Mouse (Mus musculus) limb, embryonic 13.5 days (tissue): Measurements from ENCODE around the gene Snx4. TPM values are rescaled to one million over a fixed set of nuclear protein-coding genes. Genes with fewer than 3 reads are reported as not detected.
A peak's percentile ranks its signal among the peaks of the same experiment; 100 is the strongest.

ENCODE experiments used
- ATAC-seq: fragments of 200-750 bp; cut with Nextera tagmentation; 2 replicates; pipeline ENCODE4 v1.8.0; 2017; ENCODE audit warnings: low read depth, moderate number of reproducible peaks, moderate TSS enrichment; ENCODE audit not compliant: low FRiP score
- H3K27ac ChIP-seq: fragments of 300-500 bp; sonication (generic); 2 replicates; pipeline ENCODE4 v1.5.1; 2015; ENCODE audit warnings: inconsistent platforms, mild to moderate bottlenecking, moderate library complexity
- H3K27me3 ChIP-seq: fragments of 300-500 bp; sonication (generic); 2 replicates; pipeline ENCODE4 v1.6.1; 2015; ENCODE audit warnings: mild to moderate bottlenecking, inconsistent platforms
- H3K36me3 ChIP-seq: fragments of 300-500 bp; sonication (generic); 2 replicates; pipeline ENCODE4 v1.6.1; 2015; ENCODE audit warnings: inconsistent platforms, mild to moderate bottlenecking, moderate library complexity
- H3K4me1 ChIP-seq: fragments of 300-500 bp; sonication (generic); 2 replicates; pipeline ENCODE4 v1.6.1; 2015; ENCODE audit warnings: inconsistent platforms
- H3K4me2 ChIP-seq: fragments of 300-500 bp; sonication (generic); replicated peaks from 2 replicates; pipeline ENCODE4 v1.6.1; 2015; ENCODE audit warnings: inconsistent platforms, mild to moderate bottlenecking, moderate library complexity
- H3K4me3 ChIP-seq: fragments of 300-500 bp; sonication (generic); 2 replicates; pipeline ENCODE4 v1.5.1; 2015; ENCODE audit warnings: moderate library complexity, mild to moderate bottlenecking, inconsistent platforms
- H3K9ac ChIP-seq: fragments of 300-500 bp; sonication (generic); 2 replicates; pipeline ENCODE4 v1.6.1; 2015; ENCODE audit warnings: mild to moderate bottlenecking, inconsistent platforms
- H3K9me3 ChIP-seq: fragments of 300-500 bp; sonication (generic); 2 replicates; pipeline ENCODE4 v1.6.1; 2016; ENCODE audit warnings: inconsistent platforms
- WGBS: fragments of 180-500 bp; shearing (Covaris S2); methylation state at CpG from one replicate; pipeline ENCODE4 v1.1.7; 2015; 5-methylcytosine and 5-hydroxymethylcytosine counted together
- polyA plus RNA-seq: library from polyadenylated mRNA; unstranded; fragments of >200 nt; fragmentation: Nextera tagmentation; extraction: Ambion mirVana; gene quantifications from 2 replicates; pipeline ENCODE4 v1.2.1, GENCODE M21; 2015

Gene Snx4
- polyA plus RNA-seq, 1 experiment from 2014 or later, result 89.2 TPM

DNA sequence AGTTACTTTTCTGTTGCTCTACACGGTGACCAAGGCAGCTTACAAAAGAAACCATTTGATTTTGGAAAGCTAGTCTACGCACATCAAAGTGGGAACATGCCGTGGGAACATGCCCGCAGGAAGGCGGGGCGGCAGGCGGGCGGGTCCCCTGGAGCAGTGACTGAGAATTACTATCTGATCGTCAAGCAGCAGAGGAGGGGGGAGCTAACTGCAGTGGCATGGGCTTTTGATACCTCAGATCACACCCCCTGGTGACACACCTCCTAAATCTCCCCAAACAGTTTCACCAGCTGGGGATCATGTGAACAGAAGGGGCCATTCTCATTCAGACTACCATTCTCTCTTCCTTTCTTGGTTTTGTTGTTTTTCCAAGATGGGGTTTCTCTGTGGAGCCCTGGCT lies 37.3 kb downstream of the Snx4 start:
- Histone ChIP-seq H3K27ac (no peak overlapping the region), H3K27me3 (no peaks in the 10 kb centered on the region), H3K9ac (no peak overlapping the region), H3K36me3 (peaks cover 87% of the 10 kb centered on the region), H3K4me3 (no peak overlapping the region), H3K4me1 (no peaks in the 10 kb centered on the region), H3K4me2 (no peak overlapping the region), H3K9me3 (peaks cover 9% of the 10 kb centered on the region; the same call in 1 of the 2 replicates)
- ATAC-seq, result no peak
- 73% methylated on average over 9 of the region's 9 CpGs for WGBS

DNA sequence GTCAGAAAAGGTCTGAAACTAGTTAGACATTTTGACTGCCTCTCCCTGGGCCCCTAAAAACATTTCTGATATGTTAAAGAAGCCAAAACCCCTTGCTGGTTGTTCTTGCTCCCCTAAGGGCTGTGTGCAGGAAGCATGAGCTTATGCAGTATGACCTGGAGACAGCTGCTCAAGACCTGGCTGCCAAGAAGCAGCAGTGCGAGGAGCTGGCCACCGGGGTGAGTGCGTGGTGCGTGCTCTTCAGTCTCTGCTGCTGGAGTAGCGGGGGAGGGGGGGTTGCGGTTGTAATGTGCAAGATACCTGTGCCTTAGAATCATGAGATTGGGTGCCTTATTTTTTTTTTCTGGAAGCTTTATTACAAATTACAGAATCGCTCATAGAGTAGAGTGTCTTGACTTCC lies 38.7 kb downstream of the Snx4 start:
- no peak overlapping the region for H3K4me2 ChIP-seq
- peaks cover 9% of the 10 kb centered on the region; the same call in 1 of the 2 replicates for H3K9me3 ChIP-seq
- WGBS, result 83% methylated on average over 7 of the region's 7 CpGs
- H3K4me1 ChIP-seq, result no peaks in the 10 kb centered on the region
- H3K36me3 ChIP-seq, result peaks cover 97% of the 10 kb centered on the region
- no peak overlapping the region for H3K27ac ChIP-seq
- H3K4me3 ChIP-seq, result no peak overlapping the region
- H3K27me3 ChIP-seq, result no peaks in the 10 kb centered on the region
- no peak overlapping the region for H3K9ac ChIP-seq
- ATAC-seq, result no peak

DNA sequence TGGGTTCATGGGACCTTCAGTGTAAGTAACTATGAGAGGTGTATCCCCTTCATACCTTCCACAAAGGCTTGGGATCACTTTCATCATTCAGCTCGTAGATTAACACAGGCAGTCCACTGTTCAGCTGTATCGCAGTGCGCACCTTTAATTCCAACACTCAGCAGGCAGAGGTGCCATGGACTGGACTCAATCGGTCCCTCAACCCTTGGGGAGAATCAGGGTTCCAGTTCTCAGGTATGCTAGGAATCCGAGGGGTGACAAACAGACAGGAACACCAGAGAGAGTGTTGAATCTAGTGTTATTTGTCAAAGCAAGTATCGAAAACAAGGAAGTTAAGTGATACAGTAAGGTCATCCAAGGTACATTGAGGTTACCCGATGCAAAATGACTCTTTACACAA lies 41.0 kb downstream of the Snx4 start:
- peaks cover 98% of the 10 kb centered on the region for H3K36me3 ChIP-seq
- ATAC-seq, result no peak
- WGBS, result 96% methylated on average over 7 of the region's 7 CpGs
- H3K9me3 ChIP-seq, result peaks cover 9% of the 10 kb centered on the region; the same call in 1 of the 2 replicates
- no peaks in the 10 kb centered on the region for H3K4me1 ChIP-seq
- H3K9ac ChIP-seq, result no peak overlapping the region
- no peak overlapping the region for H3K4me2 ChIP-seq
- no peaks in the 10 kb centered on the region for H3K27me3 ChIP-seq
- no peak overlapping the region for H3K27ac ChIP-seq
- no peak overlapping the region for H3K4me3 ChIP-seq

DNA sequence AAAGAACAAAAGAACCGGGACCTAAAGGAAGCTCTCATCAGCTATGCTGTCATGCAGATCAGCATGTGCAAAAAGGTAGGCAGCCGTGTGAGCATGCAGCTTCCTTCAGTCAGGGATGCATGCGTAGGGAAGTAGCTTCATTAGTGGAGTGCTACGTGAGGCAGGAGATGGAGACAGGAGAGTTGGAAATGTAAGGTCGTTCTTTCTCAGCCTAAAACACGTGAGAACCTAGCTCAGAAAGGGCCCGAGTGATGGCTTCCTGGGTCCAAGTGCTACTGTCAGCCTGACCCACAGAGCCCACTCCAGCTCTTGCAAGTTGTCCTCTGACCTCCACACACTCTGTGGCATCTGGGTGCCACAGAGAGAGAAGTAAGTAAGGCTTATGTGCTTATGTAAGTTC lies 43.4 kb downstream of the Snx4 start:
- 93% methylated on average over 7 of the region's 7 CpGs for WGBS
- Histone ChIP-seq H3K4me2 (no peak overlapping the region), H3K4me3 (no peak overlapping the region), H3K4me1 (no peaks in the 10 kb centered on the region), H3K9me3 (peaks cover 9% of the 10 kb centered on the region; the same call in 1 of the 2 replicates), H3K27me3 (no peaks in the 10 kb centered on the region), H3K9ac (no peak overlapping the region), H3K27ac (no peak overlapping the region), H3K36me3 (peaks cover 94% of the 10 kb centered on the region)
- ATAC-seq, result no peak

DNA sequence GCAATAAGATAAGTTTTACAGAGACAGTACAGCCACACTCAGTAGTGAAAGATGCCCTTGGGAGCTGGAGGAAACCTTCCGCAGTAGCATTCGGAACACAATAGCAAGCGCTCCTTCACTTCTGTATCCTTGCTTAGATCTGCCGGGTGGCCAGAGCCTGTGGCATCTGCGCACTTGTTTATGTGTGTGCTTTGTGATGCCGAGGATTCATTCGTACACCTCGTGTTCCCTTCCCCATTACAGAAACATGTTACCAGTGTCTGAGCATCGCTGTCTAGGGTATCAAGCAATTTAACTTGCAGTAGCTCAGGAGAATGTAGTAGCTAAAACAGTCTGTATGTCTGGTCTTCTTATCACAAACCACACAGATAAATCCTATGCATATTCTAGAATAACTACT lies 44.1 kb downstream of the Snx4 start:
- no peak overlapping the region for H3K4me3 ChIP-seq
- H3K9ac ChIP-seq, result no peak overlapping the region
- H3K27ac ChIP-seq, result no peak overlapping the region
- 98% methylated on average over 9 of the region's 9 CpGs for WGBS
- peaks cover 9% of the 10 kb centered on the region; the same call in 1 of the 2 replicates for H3K9me3 ChIP-seq
- no peak for ATAC-seq
- H3K4me2 ChIP-seq, result no peak overlapping the region
- H3K27me3 ChIP-seq, result no peaks in the 10 kb centered on the region
- peaks cover 94% of the 10 kb centered on the region for H3K36me3 ChIP-seq
- no peaks in the 10 kb centered on the region for H3K4me1 ChIP-seq

DNA sequence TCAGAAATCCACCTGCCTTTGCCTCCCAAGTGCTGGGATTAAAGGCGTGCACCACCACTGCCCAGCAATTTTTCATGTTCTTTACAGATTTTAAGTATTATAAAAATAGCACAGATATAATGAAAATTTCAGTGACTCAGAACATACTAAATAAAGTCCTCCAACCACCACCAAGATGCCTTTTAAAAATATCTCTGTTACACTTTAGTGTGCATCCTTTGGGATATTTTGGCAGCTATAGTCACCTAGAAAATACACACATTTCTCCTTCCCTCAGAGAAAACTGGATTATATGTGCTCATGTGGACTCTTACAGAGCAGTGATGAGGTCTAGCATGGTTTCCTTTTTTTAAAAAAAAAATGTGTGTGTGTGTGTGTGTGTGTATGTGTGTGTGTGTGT lies 46.3 kb downstream of the Snx4 start:
- peaks cover 85% of the 10 kb centered on the region for H3K36me3 ChIP-seq
- no peaks in the 10 kb centered on the region for H3K27me3 ChIP-seq
- H3K4me2 ChIP-seq, result no peak overlapping the region
- H3K27ac ChIP-seq, result no peak overlapping the region
- no peak for ATAC-seq
- 0 out of 2 replicates have a peak, but pooled peaks cover 1% of the 10 kb centered on the region for H3K9me3 ChIP-seq
- H3K4me1 ChIP-seq, result no peaks in the 10 kb centered on the region
- 100% methylated on average over 1 of the region's 1 CpGs for WGBS
- H3K9ac ChIP-seq, result no peak overlapping the region
- no peak overlapping the region for H3K4me3 ChIP-seq

DNA sequence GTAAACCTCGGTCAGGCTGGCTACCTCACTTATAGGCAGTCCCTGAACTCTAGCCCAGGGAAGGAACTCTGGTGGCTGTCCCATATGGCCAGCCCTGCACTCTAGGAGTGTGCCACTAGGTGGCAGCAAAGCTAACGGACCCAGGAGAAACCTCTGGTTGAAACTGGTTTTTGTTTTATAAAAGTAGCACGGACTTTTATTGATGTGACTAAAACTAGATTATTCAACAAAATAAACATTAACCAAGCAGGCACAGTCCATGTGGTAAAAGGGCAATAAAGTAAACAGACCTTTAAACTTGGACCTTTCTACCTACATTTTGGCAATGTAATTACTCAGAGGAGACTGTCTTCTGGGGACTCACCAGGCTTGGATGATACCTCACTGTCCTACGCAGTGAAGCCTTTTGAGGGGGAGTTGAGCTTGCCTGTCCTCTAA lies 55.4 kb downstream of the Snx4 start:
- Histone ChIP-seq H3K27ac (no peak overlapping the region), H3K9me3 (no peaks in the 10 kb centered on the region), H3K4me2 (peak overlapping the region; percentile 35), H3K4me1 (no peaks in the 10 kb centered on the region; the same call in 1 of the 2 replicates), H3K9ac (no peak overlapping the region), H3K36me3 (peaks cover 10% of the 10 kb centered on the region), H3K27me3 (no peaks in the 10 kb centered on the region), H3K4me3 (no peak overlapping the region)
- no peak; the same call in 1 of the 2 replicates for ATAC-seq
- WGBS, result 11% methylated on average over 4 of the region's 4 CpGs

DNA sequence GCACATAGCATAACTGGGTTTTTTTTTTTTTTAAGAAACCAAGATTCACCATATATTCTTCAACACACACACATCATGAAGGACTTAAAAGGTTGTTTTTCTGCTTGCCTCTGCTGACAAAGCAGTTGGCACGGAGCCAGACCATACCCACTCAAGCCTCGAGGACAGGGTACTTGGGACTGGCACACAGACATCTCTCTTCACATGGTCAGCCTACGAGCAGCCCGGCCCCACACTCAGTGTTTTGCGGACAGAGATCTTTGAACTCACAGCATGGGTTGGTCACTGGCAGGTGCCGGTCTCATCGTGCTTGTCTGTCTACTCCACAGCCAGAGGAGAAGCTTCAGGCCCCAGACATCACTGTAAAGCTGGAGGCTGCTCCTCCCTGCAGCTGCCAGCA lies 56.5 kb downstream of the Snx4 start:
- no peaks in the 10 kb centered on the region; the same call in 1 of the 2 replicates for H3K4me1 ChIP-seq
- ATAC-seq, result no peak
- H3K27me3 ChIP-seq, result no peaks in the 10 kb centered on the region
- no peak overlapping the region for H3K27ac ChIP-seq
- no peak overlapping the region for H3K4me2 ChIP-seq
- H3K9ac ChIP-seq, result no peak overlapping the region
- 82% methylated on average over 7 of the region's 7 CpGs for WGBS
- H3K4me3 ChIP-seq, result no peak overlapping the region
- H3K9me3 ChIP-seq, result no peaks in the 10 kb centered on the region; the same call in 1 of the 2 replicates
- peaks cover 10% of the 10 kb centered on the region for H3K36me3 ChIP-seq

DNA sequence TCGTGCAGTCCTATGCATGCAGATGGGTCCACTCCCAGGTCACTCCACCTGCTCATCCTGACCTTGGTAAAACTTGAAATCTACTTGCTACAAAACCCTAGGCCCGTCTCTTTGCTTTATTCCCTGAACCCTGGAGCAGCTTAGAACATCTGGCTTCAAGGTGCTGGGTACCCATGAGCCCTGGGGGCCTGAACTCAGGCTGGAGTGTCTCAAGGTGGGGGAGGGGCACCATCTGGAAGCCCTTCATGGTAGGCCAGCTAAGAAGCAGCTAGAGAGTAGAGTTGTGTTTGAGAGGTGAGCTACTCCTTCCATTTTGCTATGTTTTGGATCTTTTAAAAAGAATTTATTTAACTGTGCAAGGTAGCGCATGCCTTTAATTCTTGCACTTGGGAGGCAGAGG lies 57.8 kb downstream of the Snx4 start:
- Histone ChIP-seq H3K36me3 (peaks cover 10% of the 10 kb centered on the region), H3K9me3 (no peaks in the 10 kb centered on the region; the same call in 1 of the 2 replicates), H3K4me3 (no peak overlapping the region), H3K27me3 (no peaks in the 10 kb centered on the region), H3K4me1 (no peaks in the 10 kb centered on the region; the same call in 1 of the 2 replicates), H3K27ac (no peak overlapping the region), H3K4me2 (no peak overlapping the region), H3K9ac (no peak overlapping the region)
- no peak for ATAC-seq
- WGBS, result 60% methylated on average over 3 of the region's 3 CpGs

DNA sequence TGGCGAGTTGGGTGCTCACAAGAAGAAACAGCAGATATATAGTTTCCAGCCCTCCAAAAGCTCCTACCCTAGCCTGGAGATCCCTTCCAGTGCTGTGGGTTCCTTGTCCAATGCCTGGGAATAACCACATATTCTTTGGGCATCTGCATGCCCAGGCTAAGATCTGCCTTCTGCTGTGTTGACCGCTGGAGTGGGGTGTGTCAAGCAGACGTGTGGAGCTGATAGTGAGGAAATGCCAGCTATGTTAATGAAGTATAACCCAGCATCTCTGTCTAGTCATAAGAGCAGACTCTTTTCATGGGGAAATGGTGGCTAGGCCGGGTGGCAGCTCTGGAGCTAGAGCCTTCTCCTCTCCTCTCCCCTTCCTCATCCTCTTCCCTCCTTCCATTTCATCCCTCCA lies 64.4 kb downstream of the Snx4 start:
- Histone ChIP-seq H3K9ac (no peak overlapping the region), H3K9me3 (no peaks in the 10 kb centered on the region; the same call in 1 of the 2 replicates), H3K27me3 (no peaks in the 10 kb centered on the region), H3K36me3 (no peaks in the 10 kb centered on the region), H3K4me1 (peaks cover 9% of the 10 kb centered on the region), H3K4me2 (no peak overlapping the region), H3K4me3 (no peak overlapping the region), H3K27ac (no peak overlapping the region)
- WGBS, result 89% methylated on average over 4 of the region's 4 CpGs
- no peak for ATAC-seq

DNA sequence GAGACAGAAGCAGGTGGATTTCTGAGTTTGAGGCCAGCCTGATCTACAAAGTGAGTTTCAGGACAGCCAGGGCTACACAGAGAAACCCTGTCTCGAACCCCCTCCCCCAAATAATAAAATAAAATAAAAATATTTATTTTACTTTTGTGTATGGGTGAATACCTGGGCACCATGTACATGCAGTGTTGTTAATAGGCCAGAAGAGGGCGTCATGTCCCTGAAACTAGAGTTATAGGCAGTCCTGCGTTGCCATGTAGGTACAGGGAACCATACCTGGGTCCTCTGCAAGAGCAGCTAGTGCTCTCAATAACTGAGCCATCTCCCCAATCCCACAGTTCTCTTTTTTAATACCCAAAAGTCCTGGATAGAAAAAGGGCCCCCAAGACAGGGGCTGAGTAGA lies 66.4 kb downstream of the Snx4 start:
- no peak overlapping the region for H3K9ac ChIP-seq
- H3K4me2 ChIP-seq, result no peak overlapping the region
- no peaks in the 10 kb centered on the region for H3K9me3 ChIP-seq
- 63% methylated on average over 3 of the region's 3 CpGs for WGBS
- H3K27ac ChIP-seq, result no peak overlapping the region
- H3K36me3 ChIP-seq, result no peaks in the 10 kb centered on the region
- H3K4me3 ChIP-seq, result no peak overlapping the region
- no peak for ATAC-seq
- peaks cover 15% of the 10 kb centered on the region for H3K4me1 ChIP-seq
- H3K27me3 ChIP-seq, result no peaks in the 10 kb centered on the region

DNA sequence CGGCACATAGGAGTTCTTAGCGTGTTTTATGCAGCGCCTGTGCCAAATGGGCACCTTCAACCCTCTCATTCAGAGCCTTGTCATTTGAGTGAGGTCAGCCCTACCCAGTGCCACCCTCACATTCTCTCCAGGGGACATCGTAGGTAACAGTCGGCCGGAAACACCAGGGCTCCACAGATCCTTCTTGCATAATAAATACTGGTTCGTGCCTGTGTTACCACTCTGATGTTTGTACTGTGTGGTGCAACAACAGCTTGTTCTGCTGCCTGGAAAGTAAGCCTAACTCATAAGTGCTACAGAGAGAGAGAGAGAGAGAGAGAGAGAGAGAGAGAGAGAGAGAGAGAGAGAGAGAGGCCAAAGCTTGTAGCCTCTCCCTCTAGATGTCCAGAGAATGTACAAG lies 66.8 kb downstream of the Snx4 start:
- Histone ChIP-seq H3K9ac (no peak overlapping the region), H3K4me3 (no peak overlapping the region), H3K27ac (no peak overlapping the region), H3K9me3 (no peaks in the 10 kb centered on the region), H3K27me3 (no peaks in the 10 kb centered on the region), H3K4me2 (no peak overlapping the region), H3K36me3 (no peaks in the 10 kb centered on the region), H3K4me1 (peaks cover 15% of the 10 kb centered on the region)
- 92% methylated on average over 7 of the region's 7 CpGs for WGBS
- ATAC-seq, result no peak
